Mouse (Mus musculus) G1E (cell line): ENCODE data around the gene Rora.

Experiments used
- GATA1 ChIP-seq: IDR thresholded peaks from 2 replicates; pipeline ENCODE4 v1.6.1; 2012; ENCODE audit warnings: borderline replicate concordance, low read length, inconsistent platforms, mixed read lengths
- GATA2 ChIP-seq: IDR thresholded peaks from 2 replicates; pipeline ENCODE4 v1.6.1; 2012; ENCODE audit warnings: low read depth, low read length, inconsistent platforms, borderline replicate concordance
- POLR2AphosphoS5 ChIP-seq: IDR thresholded peaks from 2 replicates; pipeline ENCODE4 v1.6.1; 2012; ENCODE audit warnings: low read depth, low read length, inconsistent platforms; ENCODE audit not compliant: insufficient replicate concordance

- TF ChIP-seq POLR2AphosphoS5 (no peak), GATA2 (no peak), GATA1 (no peak)
These were observed 481.0 kb downstream of the Rora start for GRCm38 (mm10) chr9:69134604-69135003.
